Mouse (Mus musculus): ENCODE data around the gene Rasa2. TPM values are rescaled to one million over a fixed set of nuclear protein-coding genes. Genes with fewer than 3 reads are reported as not detected.
"Not testable (repeated sequence)": the region's sequence is repeated elsewhere in the genome, so short reads cannot be mapped to it uniquely, and the experiment has no call there.

Rasa2 gene
- 14.1 and 18.5 TPM in 2 replicates for polyA plus RNA-seq (2016; fragmentation: Nextera tagmentation; extraction: Ambion mirVana)

DNA sequence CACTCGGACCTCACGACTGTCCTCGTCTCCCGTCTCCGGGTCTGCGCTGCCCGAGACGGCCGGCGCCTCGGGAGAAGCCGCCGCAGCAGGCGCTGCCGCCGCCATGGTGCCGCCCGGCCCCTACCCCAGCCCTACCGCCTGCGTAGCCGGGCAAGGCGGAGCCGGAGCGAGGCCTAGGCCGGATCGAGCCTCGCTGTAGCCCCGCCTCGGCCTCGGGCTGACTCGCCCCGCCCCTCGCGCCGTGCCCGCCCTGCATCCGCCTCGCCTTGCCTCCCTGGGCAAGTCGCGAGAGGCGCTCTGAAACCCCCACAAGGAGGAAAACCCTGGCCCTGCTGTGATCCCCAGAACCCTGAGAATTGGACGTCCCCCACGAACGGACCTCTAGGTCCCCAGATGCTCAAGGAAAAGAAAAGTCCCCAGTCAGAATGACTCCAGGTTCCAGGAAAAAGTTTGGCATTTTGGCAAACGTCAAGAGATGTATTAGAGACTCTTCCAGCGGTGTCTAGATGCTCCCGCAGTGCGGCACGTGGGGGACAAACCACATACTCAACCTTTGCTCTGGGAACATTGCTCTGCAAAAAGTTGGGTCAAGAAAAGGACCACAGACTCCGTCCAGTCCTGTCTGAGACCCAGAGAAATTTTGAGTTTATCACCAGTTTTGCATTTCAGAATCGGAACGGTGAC, at the start of gene Rasa2:
Gene Rasa2, minus strand, starts transcription at position 229 of the 684 bp plus-strand sequence.
- Histone ChIP-seq H3K27ac (peak within 1 kb of the TSS; percentile 99), H3K4me3 (peak within 1 kb of the TSS; percentile 91), H3K27me3 (ENCODE audit: low read depth, poor library complexity, severe bottlenecking) (peaks cover 4% of the 10 kb centered on the region; the same call in 1 of the 2 replicates), H3K36me3 (no peaks in the 10 kb centered on the region), H3K4me1 (peaks cover 58% of the 10 kb centered on the region), H3K9me3 (replicated peaks) (no peaks in the 10 kb centered on the region)
- WGBS: 3% methylated on average over 51 of the region's 52 CpGs
- DNase-seq (ENCODE audit: low spot score): peak; percentile 91

DNA sequence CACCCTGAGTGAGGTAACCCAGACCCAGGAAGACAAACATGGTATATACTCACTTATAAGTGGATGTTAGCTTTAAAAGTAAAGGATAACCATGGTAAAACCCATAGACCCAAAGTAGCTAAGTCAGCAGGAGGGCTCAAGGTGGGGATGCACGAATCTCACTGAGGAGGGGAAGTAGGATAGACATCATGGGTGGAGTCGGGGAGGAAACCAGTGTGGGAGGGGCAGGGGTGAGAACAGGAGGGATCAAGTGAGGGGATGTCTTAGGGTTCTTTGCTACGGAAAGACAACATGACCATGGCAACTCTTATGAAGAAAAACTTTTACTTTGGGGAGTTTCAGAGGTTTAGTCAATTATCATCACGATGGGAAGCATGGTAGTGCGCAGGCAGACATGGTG, 47.2 kb upstream of the Rasa2 start:
- no peak for DNase-seq (ENCODE audit: low spot score)
- H3K4me1 ChIP-seq: peaks cover 3% of the 10 kb centered on the region; the same call in 1 of the 2 replicates
- WGBS: 82% methylated on average over 5 of the region's 5 CpGs
- H3K9me3 ChIP-seq (replicated peaks): no peaks in the 10 kb centered on the region
- H3K4me3 ChIP-seq: no peak overlapping the region
- H3K27ac ChIP-seq: no peak overlapping the region
- H3K36me3 ChIP-seq: no peaks in the 10 kb centered on the region
- no peaks in the 10 kb centered on the region for H3K27me3 ChIP-seq (ENCODE audit: low read depth, poor library complexity, severe bottlenecking)

DNA sequence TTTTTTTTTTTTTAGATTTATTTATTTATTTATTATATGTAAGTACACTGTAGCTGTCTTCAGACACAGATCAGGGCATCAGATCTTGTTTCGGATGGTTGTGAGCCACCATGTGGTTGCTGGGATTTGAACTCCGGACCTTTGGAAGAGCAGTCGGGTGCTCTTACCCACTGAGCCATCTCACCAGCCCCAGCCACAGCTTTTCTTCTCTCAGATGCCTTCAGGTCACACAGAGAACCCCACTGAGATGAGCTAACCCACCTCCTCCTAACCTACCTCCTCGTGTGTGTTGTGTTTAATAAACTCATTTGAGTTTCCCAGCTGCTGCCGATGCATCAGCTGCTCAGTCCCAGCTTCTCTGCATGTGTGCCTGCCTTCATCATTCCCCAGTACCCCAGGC, 46.3 kb upstream of the Rasa2 start:
- H3K27ac ChIP-seq; H3K27me3 ChIP-seq (ENCODE audit: low read depth, poor library complexity, severe bottlenecking); H3K9me3 ChIP-seq (replicated peaks); H3K4me3 ChIP-seq; DNase-seq (ENCODE audit: low spot score); H3K4me1 ChIP-seq; H3K36me3 ChIP-seq: not testable (repeated sequence)
- 88% methylated on average over 5 of the region's 5 CpGs for WGBS

DNA sequence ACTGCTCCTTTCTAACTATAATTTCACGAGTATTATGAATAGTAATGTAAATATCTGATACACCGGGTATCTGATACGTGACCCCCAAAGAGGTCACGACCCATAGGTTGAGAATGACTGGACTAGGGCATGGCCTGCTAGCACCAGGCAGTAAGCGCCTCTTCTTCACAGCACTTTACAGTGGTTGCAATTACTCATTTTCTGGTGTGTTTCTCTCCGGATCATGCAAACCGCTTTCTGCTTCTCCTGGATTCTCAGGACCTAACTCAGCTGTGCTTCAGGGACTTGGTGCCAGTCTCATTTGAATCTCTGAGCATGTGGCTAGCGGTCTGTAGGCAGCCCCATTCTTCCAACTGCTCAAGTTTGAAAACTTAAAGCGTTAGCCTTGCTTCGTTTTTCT, 45.3 kb upstream of the Rasa2 start:
- no peak overlapping the region for H3K4me3 ChIP-seq
- no peak overlapping the region for H3K27ac ChIP-seq
- no peaks in the 10 kb centered on the region for H3K36me3 ChIP-seq
- H3K4me1 ChIP-seq: peaks cover 3% of the 10 kb centered on the region; the same call in 1 of the 2 replicates
- no peaks in the 10 kb centered on the region for H3K9me3 ChIP-seq (replicated peaks)
- H3K27me3 ChIP-seq (ENCODE audit: low read depth, poor library complexity, severe bottlenecking): no peaks in the 10 kb centered on the region
- WGBS: 93% methylated on average over 10 of the region's 10 CpGs
- no peak for DNase-seq (ENCODE audit: low spot score)

DNA sequence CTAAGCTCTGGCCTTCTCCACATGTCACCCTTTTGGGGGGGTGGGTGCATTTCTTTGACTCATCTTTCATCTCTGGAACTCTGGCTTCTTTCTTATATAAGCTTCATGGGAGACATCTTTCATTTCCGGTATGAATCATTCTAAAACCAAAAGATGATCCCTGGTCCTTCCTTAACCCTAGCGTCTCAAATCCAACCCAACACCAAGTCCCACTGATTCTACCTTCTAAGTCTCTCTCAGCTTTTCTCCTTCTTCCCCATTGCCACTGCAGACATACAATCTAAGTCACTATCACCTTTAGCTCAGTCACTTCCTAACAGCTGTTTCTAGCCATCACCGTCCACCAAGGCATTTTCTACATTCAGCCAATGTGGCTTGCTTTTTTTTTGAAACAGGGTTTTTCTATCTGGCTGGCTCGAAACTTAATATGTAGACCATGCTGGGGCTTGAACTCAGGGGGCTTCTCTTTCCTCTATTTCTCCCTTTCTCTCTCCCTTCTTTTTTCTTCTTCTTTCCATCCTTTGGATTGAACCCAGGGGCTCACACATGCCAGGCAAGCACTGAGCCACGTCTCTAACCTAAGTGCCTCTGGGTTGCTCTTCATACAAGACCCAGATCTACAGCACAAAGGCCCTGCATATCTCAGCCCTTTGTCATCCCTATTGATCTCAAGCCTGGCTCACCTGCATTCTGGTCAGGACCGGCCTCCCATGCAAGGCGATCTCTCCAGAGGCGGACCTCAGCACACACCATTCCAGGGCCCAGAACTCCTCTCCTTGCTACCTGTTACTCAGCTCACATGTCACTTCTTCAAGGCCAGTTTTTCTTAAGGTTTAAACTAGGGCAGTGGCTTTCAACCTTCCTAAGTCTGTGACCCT, 44.6 kb upstream of the Rasa2 start:
- Histone ChIP-seq H3K27me3 (ENCODE audit: low read depth, poor library complexity, severe bottlenecking) (no peaks in the 10 kb centered on the region), H3K4me1 (peaks cover 3% of the 10 kb centered on the region; the same call in 1 of the 2 replicates), H3K9me3 (replicated peaks) (no peaks in the 10 kb centered on the region), H3K36me3 (no peaks in the 10 kb centered on the region), H3K27ac (no peak overlapping the region), H3K4me3 (no peak overlapping the region)
- no peak for DNase-seq (ENCODE audit: low spot score)
- WGBS: 89% methylated on average over 8 of the region's 8 CpGs

DNA sequence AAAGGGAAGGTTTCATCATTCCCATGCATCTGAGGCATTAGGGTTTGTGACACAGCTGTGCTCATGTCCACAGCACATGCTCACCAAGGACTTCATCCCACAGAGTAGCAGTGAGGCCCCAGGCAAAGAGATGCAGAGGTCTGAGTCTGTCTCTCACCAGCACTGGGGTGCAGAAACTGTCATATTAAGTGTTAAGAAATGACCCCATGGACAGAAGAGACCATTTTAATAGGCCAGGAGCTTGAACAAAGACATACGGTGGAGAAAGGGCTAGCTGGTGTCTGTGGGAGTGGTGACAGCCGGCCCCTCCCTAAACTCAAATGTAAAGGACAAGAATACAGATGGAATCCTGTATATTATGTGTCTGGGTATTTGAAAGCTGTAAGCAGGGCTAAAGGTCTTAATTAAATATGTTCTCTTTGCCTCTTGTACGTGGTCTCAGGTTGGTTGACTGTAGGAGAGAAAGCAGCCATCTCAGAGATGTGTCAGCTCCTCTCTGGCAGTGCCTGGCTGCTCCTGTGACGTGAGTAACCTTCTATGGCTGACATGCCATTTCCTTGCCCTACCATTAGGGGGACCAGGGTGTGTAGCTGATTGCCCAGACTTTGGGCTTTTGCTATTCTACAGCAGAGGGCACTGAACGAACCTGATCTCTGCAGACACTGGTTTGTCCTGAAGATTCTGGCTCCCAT, 43.8 kb upstream of the Rasa2 start:
- H3K9me3 ChIP-seq (replicated peaks): no peaks in the 10 kb centered on the region
- WGBS: 42% methylated on average over 5 of the region's 5 CpGs
- peaks cover 3% of the 10 kb centered on the region; the same call in 1 of the 2 replicates for H3K4me1 ChIP-seq
- DNase-seq (ENCODE audit: low spot score): no peak
- no peaks in the 10 kb centered on the region for H3K36me3 ChIP-seq
- no peaks in the 10 kb centered on the region for H3K27me3 ChIP-seq (ENCODE audit: low read depth, poor library complexity, severe bottlenecking)
- H3K27ac ChIP-seq: no peak overlapping the region
- H3K4me3 ChIP-seq: no peak overlapping the region

DNA sequence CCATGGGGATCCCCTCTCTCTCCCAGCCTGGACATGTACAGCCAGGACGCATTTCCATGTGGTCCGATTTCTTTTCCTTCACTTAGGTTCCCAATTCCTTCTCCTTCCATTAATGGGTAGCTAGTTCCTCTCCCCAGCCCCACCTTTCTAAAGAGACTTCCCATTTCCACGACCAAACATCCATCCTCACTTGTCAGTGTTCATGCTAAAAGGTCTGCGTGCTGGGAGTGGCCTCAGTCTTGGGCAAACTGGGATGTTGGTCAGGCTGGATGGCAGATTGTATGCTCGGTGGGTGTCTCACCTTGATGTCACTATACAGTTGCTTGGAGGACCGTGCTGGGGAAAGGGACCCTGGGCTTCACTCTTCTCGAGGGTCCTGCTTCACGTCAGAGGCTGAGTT, 42.9 kb upstream of the Rasa2 start:
- H3K27me3 ChIP-seq (ENCODE audit: low read depth, poor library complexity, severe bottlenecking): no peaks in the 10 kb centered on the region
- no peaks in the 10 kb centered on the region for H3K9me3 ChIP-seq (replicated peaks)
- H3K36me3 ChIP-seq: no peaks in the 10 kb centered on the region
- H3K4me1 ChIP-seq: peaks cover 9% of the 10 kb centered on the region; the same call in 1 of the 2 replicates
- no peak overlapping the region for H3K27ac ChIP-seq
- no peak overlapping the region for H3K4me3 ChIP-seq
- WGBS: 88% methylated on average over 8 of the region's 8 CpGs
- DNase-seq (ENCODE audit: low spot score): no peak

DNA sequence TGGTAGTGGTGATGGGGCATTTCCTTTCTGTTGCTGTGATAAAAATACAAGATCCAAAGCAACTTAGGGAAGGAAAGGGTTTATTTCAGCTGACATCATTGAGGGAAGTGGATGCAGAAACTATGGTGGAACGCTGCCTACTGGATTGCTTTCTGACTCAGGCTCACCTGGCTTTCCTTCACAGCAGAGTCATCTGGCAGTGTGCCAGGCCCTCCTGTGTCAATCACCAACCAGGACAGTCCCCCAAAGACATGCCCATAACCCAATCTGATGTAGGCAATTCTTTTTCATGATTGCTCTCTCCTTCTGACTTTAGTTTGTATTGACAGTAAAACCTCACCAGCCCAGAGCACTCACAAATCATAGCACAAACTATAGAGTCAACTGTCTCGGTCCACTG, 41.0 kb upstream of the Rasa2 start:
- Histone ChIP-seq H3K9me3 (replicated peaks) (no peaks in the 10 kb centered on the region), H3K4me1 (peaks cover 9% of the 10 kb centered on the region; the same call in 1 of the 2 replicates), H3K4me3 (no peak overlapping the region), H3K27ac (no peak overlapping the region), H3K27me3 (ENCODE audit: low read depth, poor library complexity, severe bottlenecking) (no peaks in the 10 kb centered on the region), H3K36me3 (no peaks in the 10 kb centered on the region)
- WGBS: 91% methylated on average over 2 of the region's 2 CpGs
- DNase-seq (ENCODE audit: low spot score): no peak

DNA sequence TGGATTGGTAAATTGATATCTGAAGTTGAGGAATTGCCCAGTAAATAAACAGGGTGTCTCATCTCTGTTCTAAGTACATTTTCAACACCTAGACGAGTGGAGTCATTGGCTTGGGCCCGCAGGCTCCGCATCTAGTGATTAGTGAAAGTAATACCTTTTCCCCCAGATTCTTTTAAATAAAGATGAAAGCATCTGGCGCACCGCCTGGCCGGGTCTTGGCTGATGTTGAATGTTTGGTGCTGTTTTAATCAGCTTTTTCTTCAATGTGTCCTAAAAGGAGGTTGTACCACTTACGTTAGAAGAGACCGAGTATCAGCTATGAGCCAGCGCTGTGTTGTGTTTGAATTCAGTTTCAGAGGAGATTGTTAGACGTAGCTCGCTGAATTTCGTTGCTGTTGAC, 39.8 kb upstream of the Rasa2 start:
- Histone ChIP-seq H3K4me3 (no peak overlapping the region), H3K9me3 (replicated peaks) (no peaks in the 10 kb centered on the region), H3K27me3 (ENCODE audit: low read depth, poor library complexity, severe bottlenecking) (no peaks in the 10 kb centered on the region), H3K27ac (no peak overlapping the region), H3K4me1 (peaks cover 9% of the 10 kb centered on the region; the same call in 1 of the 2 replicates), H3K36me3 (no peaks in the 10 kb centered on the region)
- no peak for DNase-seq (ENCODE audit: low spot score)
- 95% methylated on average over 12 of the region's 12 CpGs for WGBS

DNA sequence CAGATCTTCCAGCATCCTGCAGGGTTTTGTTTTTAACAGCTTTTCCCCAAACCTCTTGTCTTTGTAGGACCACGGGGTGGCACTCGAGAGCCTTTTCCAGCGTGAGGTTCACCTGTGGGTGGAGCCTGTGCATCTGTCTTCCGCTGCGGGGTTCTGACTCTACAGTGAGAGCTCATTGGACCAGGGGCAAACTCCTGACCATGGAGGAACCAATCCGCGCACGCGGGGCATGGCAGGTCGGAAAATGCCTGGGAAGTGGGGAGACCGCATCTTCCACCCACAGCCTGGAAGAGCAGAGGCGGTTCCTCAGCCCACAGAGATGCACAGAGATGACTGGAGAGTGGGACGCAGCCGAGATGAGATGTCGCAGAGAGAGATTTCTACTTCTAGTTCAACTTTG, 38.5 kb upstream of the Rasa2 start:
- DNase-seq (ENCODE audit: low spot score): peak; percentile 93
- Histone ChIP-seq H3K36me3 (no peaks in the 10 kb centered on the region), H3K4me1 (peaks cover 6% of the 10 kb centered on the region; the same call in 1 of the 2 replicates), H3K9me3 (replicated peaks) (no peaks in the 10 kb centered on the region), H3K27me3 (ENCODE audit: low read depth, poor library complexity, severe bottlenecking) (no peaks in the 10 kb centered on the region), H3K4me3 (peak overlapping the region; percentile 45), H3K27ac (peak overlapping the region; percentile 81)
- 4% methylated on average over 15 of the region's 15 CpGs for WGBS

DNA sequence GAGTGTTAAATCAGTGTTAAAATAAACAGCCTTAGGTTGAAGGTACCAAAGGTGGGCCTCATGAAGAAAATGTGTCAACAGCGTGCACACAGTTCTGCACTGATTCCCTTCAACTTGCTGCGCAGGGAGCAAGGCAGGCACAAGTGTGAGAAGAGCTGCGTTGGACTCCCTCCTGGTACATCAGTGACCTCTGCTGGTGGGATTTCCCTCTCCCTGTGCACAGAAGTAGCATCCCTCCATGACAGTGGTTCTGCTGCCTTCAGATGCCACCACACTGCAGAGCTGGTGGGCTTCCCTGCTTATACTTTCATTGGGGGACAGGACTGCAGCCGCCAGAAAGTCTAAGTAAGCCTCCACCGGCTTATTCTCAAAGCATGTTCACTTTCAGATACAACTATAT, 37.2 kb upstream of the Rasa2 start:
- DNase-seq (ENCODE audit: low spot score): peak; percentile 44
- no peak overlapping the region for H3K27ac ChIP-seq
- no peaks in the 10 kb centered on the region for H3K9me3 ChIP-seq (replicated peaks)
- no peaks in the 10 kb centered on the region for H3K36me3 ChIP-seq
- peaks cover 6% of the 10 kb centered on the region; the same call in 1 of the 2 replicates for H3K4me1 ChIP-seq
- no peaks in the 10 kb centered on the region for H3K27me3 ChIP-seq (ENCODE audit: low read depth, poor library complexity, severe bottlenecking)
- H3K4me3 ChIP-seq: no peak overlapping the region
- 60% methylated on average over 5 of the region's 5 CpGs for WGBS

DNA sequence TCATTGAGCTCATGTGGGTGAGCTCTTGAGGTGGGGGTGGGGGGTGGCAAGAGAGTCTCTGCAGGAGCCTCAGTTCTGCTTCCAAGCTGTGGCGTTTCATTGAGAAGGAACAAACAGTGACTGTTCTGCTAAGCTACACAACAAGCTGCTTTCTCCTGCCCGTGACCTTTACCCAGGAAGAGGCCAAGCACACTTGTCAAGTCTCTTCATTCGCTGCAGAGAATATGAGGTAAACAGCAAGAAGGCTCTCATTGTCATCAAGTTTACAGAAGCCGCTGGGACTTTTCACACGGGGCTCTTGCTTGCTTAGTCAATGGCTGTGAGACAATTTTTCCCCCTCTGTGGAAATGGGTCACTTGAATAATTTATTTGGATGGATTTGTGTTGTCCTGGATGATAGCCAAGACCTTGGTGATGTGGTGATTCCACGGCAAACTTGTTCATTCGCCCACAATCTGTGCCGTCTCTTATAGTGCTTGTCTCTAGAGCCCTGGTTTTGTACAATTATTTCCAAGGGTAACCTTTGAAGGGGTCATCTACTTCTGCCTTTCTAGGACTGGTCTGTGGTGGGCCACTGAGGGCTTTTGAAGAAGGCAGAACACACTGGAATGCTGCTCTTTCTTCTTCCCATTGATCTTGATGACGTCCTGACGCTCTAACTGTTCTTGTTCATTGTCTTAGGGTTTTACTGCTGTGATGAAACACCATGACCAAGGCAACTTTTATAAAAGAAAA, 29.3 kb upstream of the Rasa2 start:
- no peaks in the 10 kb centered on the region for H3K4me1 ChIP-seq
- no peak for DNase-seq (ENCODE audit: low spot score)
- no peaks in the 10 kb centered on the region for H3K9me3 ChIP-seq (replicated peaks)
- no peaks in the 10 kb centered on the region for H3K27me3 ChIP-seq (ENCODE audit: low read depth, poor library complexity, severe bottlenecking)
- no peaks in the 10 kb centered on the region for H3K36me3 ChIP-seq
- no peak overlapping the region for H3K4me3 ChIP-seq
- 86% methylated on average over 10 of the region's 10 CpGs for WGBS
- H3K27ac ChIP-seq: no peak overlapping the region
